Mouse (Mus musculus): ENCODE measurements at regions not wholly inside any gene's neighbourhood (a gene's known extent, or its start where the extent isn't known, plus 50 kb on each side); places are given as distances from the start of the nearest gene placed in this dataset.

DNA sequence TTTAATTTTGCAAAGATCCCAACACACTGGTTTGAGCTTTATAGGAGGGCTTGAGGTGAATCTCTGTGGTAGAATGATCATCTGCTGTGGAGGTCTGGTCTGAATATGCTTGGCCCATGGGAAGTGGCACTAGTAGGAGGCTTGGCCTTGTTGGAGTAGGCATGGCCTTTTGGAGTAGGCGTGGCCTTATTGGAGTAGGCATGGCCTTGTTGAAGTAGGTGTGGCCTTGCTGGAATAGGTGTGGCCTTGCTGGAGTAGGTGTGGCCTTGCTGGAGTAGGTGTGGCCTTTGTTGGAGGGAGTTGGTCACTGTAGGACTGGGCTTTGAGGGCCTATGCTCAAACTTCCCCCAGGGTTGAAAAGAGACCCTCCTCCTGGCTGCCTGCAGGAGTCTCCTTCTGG is 86.1 kb upstream of the Gjb5 start:
- intact Hi-C loops (cut with DNase I; ENCODE audit: low total_unique reads) = no loop called here
- DNase-seq = no peak

DNA sequence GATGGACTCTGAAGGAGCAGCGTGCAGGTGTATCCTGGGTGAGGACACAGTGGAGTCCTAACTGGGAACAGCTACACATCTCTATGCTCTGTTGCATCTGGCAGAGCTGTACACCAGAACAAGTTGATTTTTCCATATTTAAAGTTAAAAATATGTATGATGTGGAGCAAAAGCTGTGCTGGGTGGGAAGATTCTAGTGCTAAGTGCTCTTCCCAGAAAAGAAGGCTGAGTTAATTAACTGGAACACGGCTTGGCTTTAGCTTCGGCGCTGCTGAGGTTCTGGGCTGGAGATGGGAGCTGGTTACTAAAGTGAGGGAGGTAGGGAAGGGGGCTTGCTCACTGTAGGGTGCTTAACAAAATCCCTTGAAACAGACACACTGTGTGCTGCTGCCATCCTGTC is 84.0 kb upstream of the Gjb5 start:
- intact Hi-C loops (cut with DNase I; ENCODE audit: low total_unique reads) = no loop called here
- no peak for DNase-seq

DNA sequence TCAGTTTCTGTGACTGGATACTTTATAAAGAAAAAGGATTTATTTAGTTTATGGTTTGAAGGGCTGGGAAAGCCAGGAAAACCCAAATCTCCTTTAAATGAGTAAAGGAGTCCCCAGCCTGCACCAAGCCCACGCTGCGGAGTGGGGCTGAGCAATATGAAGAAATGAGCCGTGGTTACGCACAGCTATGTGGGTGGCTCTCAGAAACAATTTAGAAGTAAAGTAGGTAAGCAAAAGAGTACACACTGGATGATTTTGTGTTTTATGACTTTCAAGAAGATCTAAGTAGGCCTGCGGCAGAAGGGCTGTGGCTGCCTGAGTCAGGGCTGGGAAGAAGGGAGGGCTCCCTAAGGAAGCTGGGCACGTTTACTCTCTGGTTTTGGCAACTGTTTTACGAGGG is 82.6 kb upstream of the Gjb5 start:
- intact Hi-C loops (cut with DNase I; ENCODE audit: low total_unique reads) = no loop called here
- DNase-seq = no peak

DNA sequence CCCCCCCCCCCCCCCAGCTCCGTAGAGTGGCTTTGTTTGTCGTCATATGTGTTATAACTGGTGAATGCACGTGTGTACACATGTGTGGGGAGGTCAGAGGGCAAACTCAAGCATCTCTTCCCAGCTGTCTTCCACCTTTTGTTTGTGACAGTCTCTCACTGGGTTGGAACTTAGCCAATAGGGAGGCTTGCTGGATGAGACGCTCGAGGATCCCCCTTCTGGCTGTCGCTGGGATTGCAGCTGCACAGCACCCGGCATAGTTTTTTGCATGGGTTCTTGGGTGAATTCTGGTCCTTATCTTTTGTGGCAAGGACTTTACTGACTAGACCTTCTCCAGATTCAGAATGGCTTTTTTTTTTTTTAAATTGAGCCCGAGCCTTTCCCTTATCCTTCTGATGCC is 77.1 kb upstream of the Gjb5 start:
- DNase-seq = peak; percentile 38
- intact Hi-C loops (cut with DNase I; ENCODE audit: low total_unique reads) = no loop called here

DNA sequence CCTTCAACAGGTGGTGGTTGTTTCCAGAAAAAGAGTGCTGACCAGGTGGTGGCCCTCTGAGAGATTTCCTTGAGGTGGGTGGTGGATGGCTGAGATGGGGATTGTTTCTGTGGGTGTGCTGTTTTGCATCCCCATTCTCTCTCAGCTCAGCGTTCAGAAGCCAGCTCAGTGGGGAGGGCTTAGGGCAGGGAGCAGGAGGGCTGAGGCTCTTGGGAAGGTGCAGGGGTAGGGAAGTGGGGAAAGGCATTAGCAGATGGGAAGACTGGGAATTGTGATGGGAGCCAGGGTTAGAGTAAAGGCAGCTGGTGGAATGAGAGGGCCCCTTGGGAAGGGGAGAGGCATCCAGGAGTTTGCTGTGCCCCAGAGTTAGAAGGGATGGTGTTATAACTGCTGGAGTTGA is 72.3 kb upstream of the Gjb5 start:
- no peak for DNase-seq
- intact Hi-C loops (cut with DNase I; ENCODE audit: low total_unique reads) = no loop called here

DNA sequence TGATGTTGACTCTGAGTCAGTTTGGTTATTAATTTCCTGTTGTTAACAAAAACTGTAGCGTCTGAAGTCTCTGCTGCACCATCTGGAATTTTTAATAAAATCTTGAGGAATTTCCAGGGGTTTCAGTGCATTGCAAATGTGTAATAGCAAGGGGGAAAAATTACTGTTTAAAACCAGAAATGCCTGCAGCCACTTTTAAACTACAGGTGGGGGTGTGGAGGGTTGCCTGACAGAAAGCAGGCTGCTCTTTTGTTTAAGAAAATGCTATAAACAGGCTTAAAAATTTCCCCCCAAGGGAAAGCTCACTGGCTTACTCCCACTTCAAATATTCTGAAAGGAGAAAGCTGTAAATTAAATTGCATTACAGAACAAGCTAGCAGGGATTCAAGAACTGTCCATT is 71.8 kb upstream of the Gjb5 start:
- DNase-seq = no peak

DNA sequence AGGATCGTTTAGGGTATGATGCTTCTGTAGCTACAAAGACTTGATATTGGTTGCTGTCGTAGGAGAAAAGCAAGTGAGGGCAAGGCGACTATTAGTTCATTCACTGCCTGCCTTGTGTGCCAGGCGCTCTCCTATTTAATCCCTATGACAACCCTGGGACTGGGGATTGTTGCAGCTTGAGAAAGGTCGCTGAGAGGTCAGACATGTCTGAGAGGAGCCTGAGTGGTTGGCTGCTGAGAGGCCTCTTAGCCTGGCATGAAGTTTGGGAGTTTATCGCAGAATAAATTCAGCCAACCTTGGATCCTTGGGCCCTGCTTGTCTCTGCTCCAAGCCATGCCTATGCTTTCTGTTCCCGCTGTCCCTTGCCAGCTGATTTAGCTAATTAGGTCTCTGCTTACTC is 65.9 kb upstream of the Gjb5 start:
- intact Hi-C loops (cut with DNase I; ENCODE audit: low total_unique reads) = no loop called here
- DNase-seq = no peak

More for the DNA sequence above, 71.8 kb upstream of the Gjb5 start:
- intact Hi-C loops (cut with DNase I; ENCODE audit: low total_unique reads) = no loop called here

DNA sequence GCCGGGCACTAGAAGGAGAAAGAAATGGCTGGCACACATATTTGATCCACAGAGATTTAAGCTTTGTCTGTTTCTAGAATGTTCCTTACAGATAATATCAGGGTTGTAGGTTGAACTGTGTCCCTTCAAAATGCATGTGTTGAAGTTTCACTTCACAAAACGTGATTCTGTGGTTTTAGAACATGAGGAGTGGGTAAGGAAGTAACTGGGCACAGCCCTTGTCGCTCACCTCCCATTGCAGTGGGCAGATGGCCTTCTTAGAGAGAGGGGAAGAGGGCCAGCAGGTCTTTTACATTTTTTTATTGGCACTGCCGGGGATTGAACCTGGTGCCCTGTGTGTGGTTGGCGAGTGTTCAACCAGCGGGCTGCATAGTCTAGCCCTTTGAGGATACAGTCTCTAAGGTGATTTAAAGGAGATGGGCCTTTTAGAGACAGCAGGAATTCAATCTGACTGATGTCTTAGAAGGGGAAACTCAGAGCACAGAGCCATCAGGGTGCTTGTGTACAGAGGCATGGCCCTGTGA is 64.0 kb upstream of the Gjb5 start:
- intact Hi-C loops (cut with DNase I; ENCODE audit: low total_unique reads) = no loop called here
- DNase-seq = no peak

DNA sequence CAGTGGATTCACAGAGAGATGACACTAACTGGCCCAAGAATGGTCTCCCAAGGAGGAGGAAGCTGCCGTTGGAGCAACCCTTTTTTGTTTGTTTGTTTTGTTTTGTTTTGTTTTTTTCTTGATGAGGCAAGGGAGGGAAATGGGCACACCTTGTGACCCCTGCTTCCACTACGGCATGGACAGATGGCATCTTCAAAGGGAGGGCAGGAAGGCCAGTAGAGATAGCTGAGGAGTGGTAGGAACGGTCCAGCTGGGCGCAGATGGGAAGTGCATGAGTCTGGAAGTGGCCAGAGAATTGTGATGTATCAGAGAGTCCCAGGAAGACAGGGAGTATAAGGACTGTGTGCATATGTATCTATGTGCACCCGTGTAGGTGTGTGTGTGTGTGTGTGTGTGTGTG is 63.1 kb upstream of the Gjb5 start:
- no peak for DNase-seq
- intact Hi-C loops (cut with DNase I; ENCODE audit: low total_unique reads) = no loop called here

DNA sequence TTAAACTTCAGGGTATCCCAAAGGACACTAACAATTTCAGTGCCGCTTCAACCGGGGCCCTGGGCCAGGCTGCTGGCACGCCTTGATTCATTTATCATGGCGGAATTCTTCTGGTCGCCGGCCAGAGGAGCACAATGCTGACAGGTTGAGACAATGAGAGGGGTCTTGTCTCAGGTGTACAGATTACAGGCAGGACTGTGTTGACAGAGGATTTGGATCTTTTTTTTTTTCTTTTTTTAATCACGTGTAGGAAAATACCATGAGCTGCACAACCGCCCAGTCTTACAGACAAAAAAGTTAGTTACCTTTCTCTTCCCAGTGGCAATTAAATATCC is 61.8 kb upstream of the Gjb5 start:
- intact Hi-C loops (cut with DNase I; ENCODE audit: low total_unique reads) = no loop called here
- no peak for DNase-seq

DNA sequence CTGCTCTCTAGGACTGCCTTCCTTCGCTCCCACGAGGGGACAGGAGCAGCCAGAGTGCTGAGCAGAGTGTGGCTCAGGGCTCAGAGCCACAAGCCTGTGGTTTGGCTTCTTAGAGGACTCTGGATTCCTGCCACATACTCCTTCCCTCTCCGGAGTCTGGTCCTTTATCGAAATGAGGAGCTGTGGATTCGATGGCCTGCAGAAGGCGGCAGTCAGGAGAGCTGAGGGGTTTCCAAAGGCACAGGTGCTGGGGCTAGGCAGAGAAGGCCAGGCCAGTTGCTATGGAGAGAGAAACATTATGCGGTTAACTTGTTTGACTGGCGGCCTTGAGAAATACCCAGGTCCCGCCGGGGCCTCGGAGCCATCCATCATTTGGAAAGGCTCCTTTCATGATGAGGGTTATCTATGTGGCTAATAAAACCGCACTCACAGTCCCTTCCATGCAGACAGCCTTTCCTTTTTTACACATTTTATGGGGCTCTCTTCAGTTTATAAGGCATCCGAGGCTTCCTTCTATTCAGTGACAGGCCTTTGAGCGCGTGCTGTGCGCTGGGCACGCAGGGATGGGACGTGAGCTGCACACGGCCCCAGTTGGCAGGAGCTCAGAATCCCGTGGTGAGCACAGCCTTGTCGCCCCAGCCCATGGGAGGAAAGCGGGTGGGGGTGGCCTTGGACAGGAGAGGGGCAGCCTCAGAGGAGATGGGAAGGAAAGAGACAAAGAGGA is 61.2 kb upstream of the Gjb5 start:
- DNase-seq = peak; percentile 14
- intact Hi-C loops (cut with DNase I; ENCODE audit: low total_unique reads) = no loop called here

DNA sequence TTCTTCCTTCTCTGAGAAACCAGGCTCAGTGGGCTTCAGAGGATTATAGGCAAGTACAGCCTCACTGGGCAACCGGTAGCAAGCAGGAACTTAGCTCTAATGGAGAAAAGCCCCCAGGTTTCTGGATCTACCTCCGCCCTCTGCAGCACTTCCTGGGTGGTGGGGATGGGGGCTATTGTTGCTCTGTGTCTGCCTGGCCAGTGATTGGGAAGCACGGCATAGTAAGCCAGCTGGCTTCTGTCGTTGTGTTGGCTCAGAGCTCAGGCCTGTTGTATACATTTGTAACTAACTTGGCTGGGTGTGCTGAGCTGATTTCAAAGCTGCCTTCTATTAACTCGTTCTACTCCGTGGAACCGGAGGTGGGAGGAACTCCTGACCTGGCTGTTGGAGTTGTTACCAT is 58.9 kb upstream of the Gjb5 start:
- intact Hi-C loops (cut with DNase I; ENCODE audit: low total_unique reads) = no loop called here
- DNase-seq = no peak

DNA sequence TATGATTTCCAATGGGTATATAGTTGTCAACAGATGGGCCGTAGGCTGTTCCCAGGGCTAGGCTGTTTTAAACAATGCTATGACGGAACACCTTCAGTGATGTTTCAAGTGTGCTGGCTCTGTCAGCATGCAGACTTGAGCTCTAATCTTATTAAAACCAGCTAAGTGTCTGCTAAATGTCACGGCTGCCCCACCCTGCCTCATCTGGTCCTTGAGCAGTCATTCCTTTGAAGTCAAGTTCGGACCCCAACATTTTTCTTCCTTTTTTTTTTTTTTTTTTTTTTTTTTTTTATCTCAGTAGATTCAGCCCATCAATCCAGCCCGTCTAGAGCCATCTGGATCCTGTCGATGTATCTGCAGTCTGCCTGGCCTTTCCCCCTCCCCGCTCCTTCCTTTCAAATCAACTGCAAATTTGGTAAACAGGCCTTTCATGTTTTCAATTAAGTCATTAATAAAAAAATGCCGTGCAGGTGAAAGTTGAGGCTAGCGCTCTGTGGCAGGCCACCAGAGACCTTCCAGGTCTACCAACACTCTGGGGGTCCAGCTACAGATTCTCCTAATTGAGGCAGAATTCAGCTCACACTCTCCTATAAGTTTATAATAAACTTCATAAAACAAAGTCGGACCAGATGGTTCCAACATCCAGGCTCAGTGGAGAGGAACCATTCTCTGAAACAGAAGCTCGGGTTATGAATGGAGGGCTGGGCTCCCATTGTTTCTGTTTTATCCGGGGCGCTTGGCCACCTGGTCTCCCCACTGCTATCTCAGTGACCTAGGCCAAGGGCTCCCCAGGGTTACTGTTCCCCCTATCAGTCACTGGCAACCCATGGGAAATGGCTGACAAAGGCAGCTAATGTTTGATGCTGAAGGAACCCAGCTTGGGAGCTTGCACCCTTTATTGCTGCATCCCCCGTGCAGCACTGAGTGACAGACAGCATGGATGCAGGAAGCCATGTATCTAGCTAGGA is 56.3 kb upstream of the Gjb5 start:
- intact Hi-C loops (cut with DNase I; ENCODE audit: low total_unique reads) = no loop called here
- DNase-seq = no peak
